Mouse (Mus musculus) MEL (cell line): ENCODE measurements around the gene Brox. TPM values are rescaled to one million over a fixed set of nuclear protein-coding genes. Genes with fewer than 3 reads are reported as not detected.

Experiments used
- DNase-seq: peaks from one replicate; pipeline ENCODE4 v3.0.0; 2011; ENCODE audit warnings: low read depth, low spot score
- H3K27ac ChIP-seq: 2 replicates; pipeline ENCODE4 v1.5.1; 2012; ENCODE audit warnings: low read depth, mild to moderate bottlenecking, control low read depth, low read length, moderate library complexity; ENCODE audit not compliant: control insufficient read depth
- H3K27me3 ChIP-seq, 2 experiments: fragments of 150-350 bp in 1 of 2; sonication (generic) in 1 of 2; 2 replicates each; pipeline ENCODE4 v1.6.1; 2012; ENCODE audit warnings: low read length in 2 of 2, mild to moderate bottlenecking in 2 of 2, improper control_type of control experiment in 1 of 2, moderate library complexity in 1 of 2; ENCODE audit not compliant: insufficient read depth in 2 of 2, control insufficient read depth in 1 of 2
- H3K36me3 ChIP-seq, 2 experiments: 2 replicates each; pipeline ENCODE4 v1.6.1; 2012 to 2014; ENCODE audit warnings: low read length in 2 of 2, improper control_type of control experiment in 1 of 2, inconsistent platforms in 1 of 2, mild to moderate bottlenecking in 1 of 2; ENCODE audit not compliant: insufficient read depth in 2 of 2, control insufficient read depth in 1 of 2
- H3K4me1 ChIP-seq, 2 experiments: fragments of 150-350 bp in 1 of 2; sonication (generic) in 1 of 2; 2 replicates each; pipeline ENCODE4 v1.6.1; 2012; ENCODE audit warnings: low read length in 2 of 2, improper control_type of control experiment in 1 of 2, mild to moderate bottlenecking in 1 of 2; ENCODE audit not compliant: insufficient read depth in 2 of 2, control insufficient read depth in 1 of 2
- H3K4me3 ChIP-seq, 2 experiments: fragments of 150-350 bp in 1 of 2; sonication (generic) in 1 of 2; 2 replicates each; pipeline ENCODE4 v1.5.1; 2012; ENCODE audit warnings: low read depth in 2 of 2, low read length in 2 of 2, mild to moderate bottlenecking in 2 of 2, moderate library complexity in 2 of 2, control low read depth in 1 of 2, improper control_type of control experiment in 1 of 2; ENCODE audit not compliant: control insufficient read depth in 1 of 2, insufficient read depth in 1 of 2
- H3K79me2 ChIP-seq: 2 replicates; pipeline ENCODE4 v1.6.1; 2012; ENCODE audit warnings: mild to moderate bottlenecking, low read length, moderate library complexity; ENCODE audit not compliant: control insufficient read depth, poor library complexity, insufficient read depth
- H3K9ac ChIP-seq: 2 replicates; pipeline ENCODE4 v1.6.1; 2012; ENCODE audit warnings: low read depth, mild to moderate bottlenecking, control low read depth, low read length, moderate library complexity; ENCODE audit not compliant: control insufficient read depth, poor library complexity, severe bottlenecking
- H3K9me3 ChIP-seq: fragments of 150-350 bp; sonication (generic); replicated peaks from 2 replicates; pipeline ENCODE4 v1.6.1; 2012; ENCODE audit warnings: mild to moderate bottlenecking, low read length, improper control_type of control experiment, moderate library complexity; ENCODE audit not compliant: insufficient read depth
- BHLHE40 ChIP-seq: IDR thresholded peaks from 2 replicates; pipeline ENCODE4 v1.6.1; 2012; ENCODE audit warnings: low read depth, mild to moderate bottlenecking, inconsistent platforms, low read length, improper control_type of control experiment, borderline replicate concordance
- CHD1 ChIP-seq: IDR thresholded peaks from 2 replicates; pipeline ENCODE4 v1.6.1; 2012; ENCODE audit warnings: low read depth, mild to moderate bottlenecking, inconsistent platforms, low read length, improper control_type of control experiment
- CHD2 ChIP-seq: IDR thresholded peaks from 2 replicates; pipeline ENCODE4 v1.6.1; 2011; ENCODE audit warnings: low read length, improper control_type of control experiment
- CTCF ChIP-seq, 3 experiments: IDR thresholded peaks in 2 of 3; conservative IDR thresholded peaks in 1 of 3; 2 replicates each; pipeline ENCODE4 v1.5.1; 2011 to 2012; ENCODE audit warnings: low read length in 3 of 3, low read depth in 2 of 3, mild to moderate bottlenecking in 2 of 3, improper control_type of control experiment in 1 of 3, inconsistent platforms in 1 of 3, mixed read lengths in 1 of 3, moderate library complexity in 1 of 3; ENCODE audit not compliant: control insufficient read depth in 1 of 3, insufficient read depth in 1 of 3, poor library complexity in 1 of 3, severe bottlenecking in 1 of 3
- ELF1 ChIP-seq: IDR thresholded peaks from 2 replicates; pipeline ENCODE4 v1.6.1; 2014; ENCODE audit warnings: low read depth, mild to moderate bottlenecking, inconsistent platforms, low read length, improper control_type of control experiment, moderate library complexity
- EP300 ChIP-seq, 2 experiments: IDR thresholded peaks; 2 replicates each; pipeline ENCODE4 v1.6.1; 2011; ENCODE audit warnings: improper control_type of control experiment in 2 of 2, low read length in 2 of 2, low read depth in 1 of 2, mild to moderate bottlenecking in 1 of 2
- ETS1 ChIP-seq: IDR thresholded peaks from 2 replicates; pipeline ENCODE4 v1.6.1; 2012; ENCODE audit warnings: low read depth, mild to moderate bottlenecking, inconsistent platforms, low read length, improper control_type of control experiment, moderate library complexity
- GABPA ChIP-seq: IDR thresholded peaks from 2 replicates; pipeline ENCODE4 v1.6.1; 2012; ENCODE audit warnings: low read depth, mild to moderate bottlenecking, inconsistent platforms, low read length, improper control_type of control experiment, moderate library complexity
- GATA1 ChIP-seq: IDR thresholded peaks from 2 replicates; pipeline ENCODE4 v1.6.1; 2011; ENCODE audit warnings: low read depth, low read length, improper control_type of control experiment
- HCFC1 ChIP-seq: IDR thresholded peaks from 2 replicates; pipeline ENCODE4 v1.6.1; 2012; ENCODE audit warnings: low read depth, mild to moderate bottlenecking, inconsistent platforms, low read length, improper control_type of control experiment, moderate library complexity
- JUND ChIP-seq: IDR thresholded peaks from 2 replicates; pipeline ENCODE4 v1.6.1; 2011; ENCODE audit warnings: low read depth, mild to moderate bottlenecking, improper control_type of control experiment, low read length
- KAT2A ChIP-seq: conservative IDR thresholded peaks from 2 replicates; pipeline ENCODE4 v1.6.1; 2012; ENCODE audit warnings: low read depth, low read length, improper control_type of control experiment, inconsistent platforms
- MAFK ChIP-seq: IDR thresholded peaks from 2 replicates; pipeline ENCODE4 v1.6.1; 2011; ENCODE audit warnings: low read depth, mild to moderate bottlenecking, low read length, improper control_type of control experiment, borderline replicate concordance
- MAX ChIP-seq: IDR thresholded peaks from 2 replicates; pipeline ENCODE4 v1.6.1; 2011; ENCODE audit warnings: low read length, improper control_type of control experiment
- MEF2A ChIP-seq: IDR thresholded peaks from 2 replicates; pipeline ENCODE4 v1.6.1; 2014; ENCODE audit warnings: low read depth, mild to moderate bottlenecking, inconsistent platforms, low read length, improper control_type of control experiment; ENCODE audit not compliant: poor library complexity, insufficient replicate concordance, severe bottlenecking; ENCODE audit errors: extremely low read depth
- MYC ChIP-seq: IDR thresholded peaks from 2 replicates; pipeline ENCODE4 v1.6.1; 2011; ENCODE audit warnings: low read depth, mild to moderate bottlenecking, low read length, improper control_type of control experiment, moderate library complexity
- NELFE ChIP-seq: IDR thresholded peaks from 2 replicates; pipeline ENCODE4 v1.6.1; 2011; ENCODE audit warnings: low read depth, low read length, improper control_type of control experiment
- POLR2A ChIP-seq, 2 experiments: IDR thresholded peaks; 2 replicates each; pipeline ENCODE4 v1.6.1; 2011 to 2012; ENCODE audit warnings: low read length in 2 of 2, mild to moderate bottlenecking in 2 of 2, control low read depth in 1 of 2, improper control_type of control experiment in 1 of 2, low read depth in 1 of 2, moderate library complexity in 1 of 2; ENCODE audit not compliant: control insufficient read depth in 1 of 2, insufficient read depth in 1 of 2, poor library complexity in 1 of 2
- POLR2AphosphoS2 ChIP-seq: IDR thresholded peaks from 2 replicates; pipeline ENCODE4 v1.6.1; 2011; ENCODE audit warnings: low read length, improper control_type of control experiment
- RAD21 ChIP-seq: IDR thresholded peaks from 2 replicates; pipeline ENCODE4 v1.6.1; 2011; ENCODE audit warnings: mild to moderate bottlenecking, low read depth, low read length, improper control_type of control experiment
- RCOR1 ChIP-seq: IDR thresholded peaks from 2 replicates; pipeline ENCODE4 v1.6.1; 2012; ENCODE audit warnings: low read depth, mild to moderate bottlenecking, inconsistent platforms, low read length, improper control_type of control experiment
- SIN3A ChIP-seq: IDR thresholded peaks from 2 replicates; pipeline ENCODE4 v1.6.1; 2012; ENCODE audit warnings: low read length, improper control_type of control experiment, inconsistent platforms
- SMC3 ChIP-seq: IDR thresholded peaks from 2 replicates; pipeline ENCODE4 v1.6.1; 2011; ENCODE audit warnings: low read depth, low read length, improper control_type of control experiment
- TAL1 ChIP-seq: IDR thresholded peaks from 2 replicates; pipeline ENCODE4 v1.6.1; 2012; ENCODE audit warnings: mild to moderate bottlenecking, inconsistent platforms, low read length, moderate library complexity, mixed read lengths
- TCF12 ChIP-seq: IDR thresholded peaks from 2 replicates; pipeline ENCODE4 v1.6.1; 2014; ENCODE audit warnings: low read depth, mild to moderate bottlenecking, inconsistent platforms, low read length, improper control_type of control experiment, moderate library complexity
- UBTF ChIP-seq: IDR thresholded peaks from 2 replicates; pipeline ENCODE4 v1.6.1; 2012; ENCODE audit warnings: low read depth, mild to moderate bottlenecking, inconsistent platforms, low read length, improper control_type of control experiment, moderate library complexity, borderline replicate concordance; ENCODE audit not compliant: insufficient read depth
- USF1 ChIP-seq: IDR thresholded peaks from 2 replicates; pipeline ENCODE4 v1.6.1; 2014; ENCODE audit warnings: low read depth, mild to moderate bottlenecking, inconsistent platforms, low read length, improper control_type of control experiment, moderate library complexity
- USF2 ChIP-seq, 2 experiments: IDR thresholded peaks; 2 replicates each; pipeline ENCODE4 v1.6.1; 2011 to 2012; ENCODE audit warnings: improper control_type of control experiment in 2 of 2, low read length in 2 of 2, borderline replicate concordance in 1 of 2, inconsistent platforms in 1 of 2, low read depth in 1 of 2, mild to moderate bottlenecking in 1 of 2; ENCODE audit not compliant: insufficient read depth in 1 of 2
- ZC3H11A ChIP-seq: IDR thresholded peaks from 2 replicates; pipeline ENCODE4 v1.6.1; 2012; ENCODE audit warnings: low read depth, mild to moderate bottlenecking, inconsistent platforms, low read length, improper control_type of control experiment
- ZKSCAN1 ChIP-seq: IDR thresholded peaks from 2 replicates; pipeline ENCODE4 v1.6.1; 2012; ENCODE audit warnings: low read depth, mild to moderate bottlenecking, inconsistent platforms, low read length, improper control_type of control experiment, moderate library complexity
- ZMIZ1 ChIP-seq: IDR thresholded peaks from 2 replicates; pipeline ENCODE4 v1.6.1; 2012; ENCODE audit warnings: low read depth, mild to moderate bottlenecking, inconsistent platforms, low read length, improper control_type of control experiment, moderate library complexity
- ZNF384 ChIP-seq: IDR thresholded peaks from 2 replicates; pipeline ENCODE4 v1.6.1; 2012; ENCODE audit warnings: low read depth, mild to moderate bottlenecking, inconsistent platforms, low read length, improper control_type of control experiment
- polyA plus RNA-seq, 2 experiments: library from polyadenylated mRNA; stranded (reverse) in 1 of 2; unstranded in 1 of 2; fragments of >175 nt in 1 of 2; fragments of >200 nt in 1 of 2; gene quantifications; 2 replicates each; pipeline versions ENCODE4 v1.2.1 to v1.2.4; 2012; ENCODE audit warnings: low replicate concordance in 2 of 2, low read depth in 1 of 2; ENCODE audit not compliant: insufficient read length in 2 of 2, insufficient read depth in 1 of 2, missing spikeins in 1 of 2
- total RNA-seq: library from RNA; depleted of rRNA; stranded (reverse); fragments of 300-350 nt; gene quantifications from 2 replicates; pipeline ENCODE4 v1.2.3, GENCODE M21; 2012

Brox gene
- total and polyA plus RNA-seq, 3 experiments: 25.4 to 145 (median 28.4) TPM

DNA sequence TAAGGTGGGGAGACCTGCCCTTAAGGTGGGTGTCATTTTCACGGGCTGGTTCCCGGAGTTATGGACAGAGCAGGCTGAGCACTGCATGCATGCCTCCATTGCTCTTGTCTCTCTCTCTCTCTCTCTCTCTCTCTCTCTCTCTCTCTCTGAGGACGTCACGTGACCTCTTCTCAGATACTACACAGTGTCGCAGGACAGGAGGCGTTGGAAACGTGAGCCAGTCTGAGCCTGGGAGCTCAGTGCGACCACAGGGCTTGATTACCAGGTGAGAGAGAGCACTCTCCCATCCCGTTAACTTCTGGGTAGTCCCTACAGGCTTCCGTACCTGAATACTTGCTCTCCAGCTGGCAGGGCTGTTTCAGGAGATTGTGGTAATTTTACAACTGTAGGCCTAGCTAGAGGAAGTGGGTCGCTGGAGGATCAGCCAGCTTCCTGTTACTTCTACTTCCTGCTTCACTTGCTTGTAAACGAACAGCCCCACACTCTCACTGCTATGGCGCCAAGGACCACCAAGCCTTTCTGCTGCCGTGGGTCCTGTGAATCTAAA is 31.1 kb downstream of the Brox start (continued):
- TF ChIP-seq USF1 (peak; percentile 94), HCFC1 (peak; percentile 79), CHD2 (no peak)

DNA sequence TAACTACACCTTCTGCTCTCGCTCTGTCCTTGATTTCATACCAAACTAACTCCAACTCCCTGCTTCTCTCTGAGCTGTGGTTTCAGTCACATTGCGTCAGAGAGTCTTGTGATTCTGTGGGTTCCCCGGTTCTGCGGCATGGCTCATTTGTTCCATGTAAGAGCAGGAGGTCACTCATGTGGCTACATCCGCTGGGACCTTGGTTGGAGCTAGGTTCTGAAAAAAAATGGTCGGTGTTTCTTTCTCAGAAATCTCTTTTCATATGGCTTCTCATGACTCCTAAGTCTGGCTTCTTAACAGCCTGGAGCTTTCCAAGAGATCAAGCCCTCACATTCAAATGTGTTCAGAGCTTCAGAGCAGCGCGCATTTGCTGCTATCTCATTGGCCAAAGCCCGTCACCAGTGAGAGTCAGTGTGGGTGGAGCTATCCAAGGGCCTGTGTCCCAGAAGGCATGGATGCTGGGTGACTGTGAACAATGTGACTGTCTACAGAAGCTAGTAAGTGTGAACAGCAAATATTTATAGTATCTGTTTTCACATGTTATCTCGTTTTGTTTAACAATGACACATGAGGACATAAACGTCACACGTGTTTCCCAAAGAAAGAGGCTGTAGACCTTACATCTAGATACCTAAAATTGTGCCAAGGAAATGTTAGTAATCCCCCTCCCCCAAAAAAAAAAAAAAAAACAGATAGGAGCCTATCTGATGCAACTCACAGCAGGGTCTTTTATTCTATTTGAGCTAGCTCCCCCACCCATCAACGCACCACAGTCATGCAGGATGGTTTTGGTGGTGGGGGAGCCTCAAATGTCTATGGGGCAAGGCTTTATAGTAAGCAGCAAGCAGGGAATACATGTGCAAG is 32.7 kb downstream of the Brox start:
- Histone ChIP-seq H3K4me1 (peaks cover 3 to 26% of the 10 kb centered on the region in 2 experiments; a peak in 3 of 4 replicates), H3K4me3 (peak overlapping the region; percentile 22 to 26), H3K27ac (peak overlapping the region; percentile 98), H3K79me2 (no peaks in the 10 kb centered on the region), H3K36me3 (peaks cover 0 to 22% of the 10 kb centered on the region in 2 experiments; a peak in 2 of 4 replicates), H3K27me3 (no peaks in the 10 kb centered on the region), H3K9ac (peak overlapping the region; percentile 75), H3K9me3 (no peaks in the 10 kb centered on the region)
- DNase-seq: peak; percentile 96
- TF ChIP-seq CHD2 (no peak), HCFC1 (peak; percentile 50; the same call in 1 of the 2 replicates), SIN3A (peak; percentile 50; the same call in 1 of the 2 replicates), POLR2AphosphoS2 (peak; percentile 96), MEF2A (no peak), EP300 (IDR thresholded peaks at IDR 0.05; ENCODE audit: low read depth in 1 of 2, low read length in 2 of 2) (peak in 1 of 2 experiments; percentile 58; a peak in 2 of 4 replicates), MAX (peak; percentile 65), GATA1 (no peak), UBTF (no peak), ZMIZ1 (no peak; the same call in 1 of the 2 replicates), TCF12 (0 out of 2 replicates have a peak, but pooled peaks have one; percentile 42), BHLHE40 (no peak), CHD1 (no peak), POLR2A (IDR thresholded peaks at IDR 0.05; ENCODE audit: control insufficient read depth in 1 of 2, insufficient read depth in 1 of 2, low read depth in 1 of 2, low read length in 2 of 2, poor library complexity in 1 of 2) (peak; percentile 55 to 93; a peak in 2 of 4 replicates), GABPA (no peak), ETS1 (peak; percentile 73), MYC (peak; percentile 82; the same call in 1 of the 2 replicates), JUND (no peak), RAD21 (no peak), ELF1 (no peak), ZC3H11A (no peak), SMC3 (no peak), NELFE (peak; percentile 79), RCOR1 (peak; percentile 60), MAFK (no peak), CTCF (IDR thresholded peaks at IDR 0.05 in 2 of 3, conservative IDR thresholded peaks at IDR 0.05 in 1 of 3; ENCODE audit: control insufficient read depth in 1 of 3, insufficient read depth in 1 of 3, low read depth in 2 of 3, low read length in 3 of 3, poor library complexity in 1 of 3, severe bottlenecking in 1 of 3) (no peak), USF1 (peak; percentile 70), USF2 (IDR thresholded peaks at IDR 0.05; ENCODE audit: borderline replicate concordance in 1 of 2, insufficient read depth in 1 of 2, low read depth in 1 of 2, low read length in 2 of 2) (no peak), ZNF384 (peak; percentile 75), KAT2A (peak; percentile 50), ZKSCAN1 (no peak), TAL1 (no peak)
